Mouse (Mus musculus): ENCODE data around the gene Ppp2r5b. TPM values are rescaled to one million over a fixed set of nuclear protein-coding genes. Genes with fewer than 3 reads are reported as not detected.

Ppp2r5b gene
- polyA plus RNA-seq, 1 experiment from 2014 or later = 25.0 TPM

DNA sequence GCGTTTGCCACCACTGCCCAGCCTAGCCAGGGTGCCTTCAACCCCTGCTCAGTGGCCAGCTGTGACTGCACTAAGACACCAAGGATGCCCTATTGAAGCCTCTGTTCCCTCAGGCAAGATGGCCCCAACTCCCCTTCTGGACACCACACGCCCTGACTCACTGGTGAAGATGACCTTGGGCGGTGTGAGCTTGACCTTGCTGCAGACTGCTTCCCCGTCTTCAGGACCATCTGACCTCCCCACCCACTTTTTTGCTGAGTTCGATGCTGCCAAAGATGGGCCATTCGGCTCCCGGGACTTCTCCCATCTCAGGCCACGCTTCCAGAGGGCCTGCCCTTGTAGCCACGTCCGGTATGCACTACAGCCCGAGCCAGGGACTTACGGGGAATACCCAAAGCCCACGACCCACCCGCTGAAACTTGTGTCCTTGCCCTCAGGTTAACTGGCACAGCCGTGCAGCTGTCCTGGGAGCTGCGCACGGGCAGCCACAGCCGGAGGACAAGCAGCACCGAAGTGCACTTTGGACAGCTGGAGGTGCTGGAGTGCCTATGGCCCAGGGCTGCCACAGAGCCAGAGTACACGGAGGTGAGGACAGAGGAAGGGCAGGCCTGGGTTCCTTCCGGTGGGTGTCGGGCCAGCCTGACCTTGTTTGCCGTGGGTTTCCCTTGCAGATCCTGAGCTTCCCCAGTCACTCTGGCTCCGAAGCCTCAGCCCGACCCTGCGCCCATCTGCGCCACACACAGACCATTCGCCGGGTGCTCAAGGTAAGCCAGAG, 12.0 kb upstream of the Ppp2r5b start:
- Histone ChIP-seq H3K4me2 (ENCODE audit: low read depth, low read length) (no peak overlapping the region), H3K4me3 (ENCODE audit: low read depth, low read length) (no peak overlapping the region), H3K9me3 (replicated peaks; ENCODE audit: control insufficient read depth, low read length) (no peaks in the 10 kb centered on the region), H3K27ac (replicated peaks; ENCODE audit: low read depth, low read length) (no peak overlapping the region), H3K36me3 (replicated peaks; ENCODE audit: control insufficient read depth, insufficient read depth, low read depth, low read length) (no peaks in the 10 kb centered on the region; the same call in 1 of the 2 replicates), H3K27me3 (ENCODE audit: control insufficient read depth, insufficient read depth, low read length) (no peaks in the 10 kb centered on the region), H3K4me1 (ENCODE audit: control insufficient read depth, insufficient read depth, low read length) (no peaks in the 10 kb centered on the region), H3K9ac (replicated peaks; ENCODE audit: low read length) (no peak overlapping the region)
- ATAC-seq (replicated peaks; ENCODE audit: insufficient number of reproducible peaks, low FRiP score, low TSS enrichment, low read depth) (no peak), DNase-seq (ENCODE audit: low spot score) (no peak)
- WGBS = 94% methylated on average over 29 of the region's 29 CpGs

DNA sequence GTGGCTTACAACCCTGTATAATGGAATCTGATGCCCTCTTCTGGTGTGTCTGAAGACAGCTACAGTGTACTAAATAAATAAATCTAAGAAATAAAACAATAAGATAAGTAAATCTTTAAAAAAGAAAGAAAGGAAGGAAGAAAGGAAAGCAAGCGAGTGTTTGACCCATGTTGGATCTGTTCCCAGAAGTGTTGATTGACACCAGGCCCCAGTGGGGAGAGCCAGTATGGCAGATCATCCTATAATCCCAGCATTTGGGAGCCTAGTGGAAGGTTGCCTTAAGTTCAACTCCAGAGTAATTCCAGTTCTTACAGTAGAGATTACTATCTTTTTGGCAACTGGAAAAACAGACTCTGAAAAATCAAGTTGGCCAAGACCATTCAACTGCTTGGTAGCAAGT, 10.1 kb upstream of the Ppp2r5b start:
- Histone ChIP-seq H3K9ac (replicated peaks; ENCODE audit: low read length) (no peak overlapping the region), H3K27ac (replicated peaks; ENCODE audit: low read depth, low read length) (no peak overlapping the region), H3K27me3 (ENCODE audit: control insufficient read depth, insufficient read depth, low read length) (no peaks in the 10 kb centered on the region), H3K4me3 (ENCODE audit: low read depth, low read length) (no peak overlapping the region), H3K4me2 (ENCODE audit: low read depth, low read length) (no peak overlapping the region), H3K4me1 (ENCODE audit: control insufficient read depth, insufficient read depth, low read length) (peaks cover 2% of the 10 kb centered on the region; the same call in 1 of the 2 replicates), H3K9me3 (replicated peaks; ENCODE audit: control insufficient read depth, low read length) (no peaks in the 10 kb centered on the region), H3K36me3 (replicated peaks; ENCODE audit: control insufficient read depth, insufficient read depth, low read depth, low read length) (no peaks in the 10 kb centered on the region; the same call in 1 of the 2 replicates)
- ATAC-seq (replicated peaks; ENCODE audit: insufficient number of reproducible peaks, low FRiP score, low TSS enrichment, low read depth) (no peak), DNase-seq (ENCODE audit: low spot score) (no peak)
- WGBS = 100% methylated on average over 1 of the region's 1 CpGs

DNA sequence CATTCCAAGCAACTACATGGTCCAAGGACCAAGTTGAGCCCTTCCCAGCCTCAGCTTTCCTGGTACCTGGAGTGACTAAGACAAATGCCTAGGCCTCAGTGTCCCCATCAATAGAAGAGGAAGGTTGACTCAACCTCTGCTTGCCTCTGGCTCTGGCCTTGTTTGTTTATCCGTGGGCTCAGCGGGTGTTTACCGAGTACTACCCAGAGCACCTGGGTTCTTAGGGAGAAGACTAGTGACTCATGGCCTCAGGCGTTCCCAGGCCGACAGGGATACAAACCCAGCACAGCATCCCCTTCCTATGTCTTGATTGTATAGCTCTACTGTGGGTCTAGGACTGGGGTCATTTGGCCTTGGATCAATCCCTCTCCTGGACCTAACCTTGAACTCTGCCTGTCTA, 7.6 kb upstream of the Ppp2r5b start:
- DNase-seq (ENCODE audit: low spot score) (no peak), ATAC-seq (replicated peaks; ENCODE audit: insufficient number of reproducible peaks, low FRiP score, low TSS enrichment, low read depth) (no peak)
- Histone ChIP-seq H3K9ac (replicated peaks; ENCODE audit: low read length) (no peak overlapping the region), H3K4me2 (ENCODE audit: low read depth, low read length) (no peak overlapping the region), H3K27me3 (ENCODE audit: control insufficient read depth, insufficient read depth, low read length) (no peaks in the 10 kb centered on the region), H3K9me3 (replicated peaks; ENCODE audit: control insufficient read depth, low read length) (no peaks in the 10 kb centered on the region), H3K4me3 (ENCODE audit: low read depth, low read length) (no peak overlapping the region), H3K36me3 (replicated peaks; ENCODE audit: control insufficient read depth, insufficient read depth, low read depth, low read length) (no peaks in the 10 kb centered on the region; the same call in 1 of the 2 replicates), H3K4me1 (ENCODE audit: control insufficient read depth, insufficient read depth, low read length) (peaks cover 2% of the 10 kb centered on the region; the same call in 1 of the 2 replicates), H3K27ac (replicated peaks; ENCODE audit: low read depth, low read length) (no peak overlapping the region)
- WGBS = 73% methylated on average over 5 of the region's 5 CpGs

DNA sequence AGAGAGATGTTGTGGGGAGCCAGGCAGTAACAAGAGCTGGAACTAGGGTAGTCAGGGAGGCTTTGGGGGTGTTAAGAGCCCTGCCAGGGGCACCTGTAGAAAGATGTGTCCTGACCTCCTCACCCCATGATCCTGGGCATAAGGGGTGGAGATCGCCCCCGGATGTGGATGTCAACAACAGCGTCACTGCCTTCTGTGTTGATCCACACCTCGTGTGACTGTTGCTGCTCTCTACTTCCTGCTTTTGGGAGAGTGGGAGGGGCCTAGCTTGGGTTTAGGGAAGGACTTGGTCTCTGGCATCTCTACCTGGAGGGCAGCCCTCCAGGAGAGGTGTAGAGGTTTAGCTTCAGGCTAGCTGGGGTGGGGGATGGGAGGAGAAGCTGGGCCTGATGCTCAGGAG, 6.6 kb upstream of the Ppp2r5b start:
- Histone ChIP-seq H3K36me3 (replicated peaks; ENCODE audit: control insufficient read depth, insufficient read depth, low read depth, low read length) (no peaks in the 10 kb centered on the region; the same call in 1 of the 2 replicates), H3K27me3 (ENCODE audit: control insufficient read depth, insufficient read depth, low read length) (no peaks in the 10 kb centered on the region), H3K4me2 (ENCODE audit: low read depth, low read length) (peak overlapping the region; percentile 83), H3K9me3 (replicated peaks; ENCODE audit: control insufficient read depth, low read length) (no peaks in the 10 kb centered on the region), H3K27ac (replicated peaks; ENCODE audit: low read depth, low read length) (no peak overlapping the region), H3K4me1 (ENCODE audit: control insufficient read depth, insufficient read depth, low read length) (peaks cover 2% of the 10 kb centered on the region; the same call in 1 of the 2 replicates), H3K9ac (replicated peaks; ENCODE audit: low read length) (peak overlapping the region; percentile 90), H3K4me3 (ENCODE audit: low read depth, low read length) (peak overlapping the region; percentile 84)
- peak; percentile 18 for DNase-seq (ENCODE audit: low spot score)
- ATAC-seq (replicated peaks; ENCODE audit: insufficient number of reproducible peaks, low FRiP score, low TSS enrichment, low read depth) = 0 out of 2 replicates have a peak, but pooled peaks have one; percentile 1
- WGBS = 0% methylated on average over 4 of the region's 4 CpGs

DNA sequence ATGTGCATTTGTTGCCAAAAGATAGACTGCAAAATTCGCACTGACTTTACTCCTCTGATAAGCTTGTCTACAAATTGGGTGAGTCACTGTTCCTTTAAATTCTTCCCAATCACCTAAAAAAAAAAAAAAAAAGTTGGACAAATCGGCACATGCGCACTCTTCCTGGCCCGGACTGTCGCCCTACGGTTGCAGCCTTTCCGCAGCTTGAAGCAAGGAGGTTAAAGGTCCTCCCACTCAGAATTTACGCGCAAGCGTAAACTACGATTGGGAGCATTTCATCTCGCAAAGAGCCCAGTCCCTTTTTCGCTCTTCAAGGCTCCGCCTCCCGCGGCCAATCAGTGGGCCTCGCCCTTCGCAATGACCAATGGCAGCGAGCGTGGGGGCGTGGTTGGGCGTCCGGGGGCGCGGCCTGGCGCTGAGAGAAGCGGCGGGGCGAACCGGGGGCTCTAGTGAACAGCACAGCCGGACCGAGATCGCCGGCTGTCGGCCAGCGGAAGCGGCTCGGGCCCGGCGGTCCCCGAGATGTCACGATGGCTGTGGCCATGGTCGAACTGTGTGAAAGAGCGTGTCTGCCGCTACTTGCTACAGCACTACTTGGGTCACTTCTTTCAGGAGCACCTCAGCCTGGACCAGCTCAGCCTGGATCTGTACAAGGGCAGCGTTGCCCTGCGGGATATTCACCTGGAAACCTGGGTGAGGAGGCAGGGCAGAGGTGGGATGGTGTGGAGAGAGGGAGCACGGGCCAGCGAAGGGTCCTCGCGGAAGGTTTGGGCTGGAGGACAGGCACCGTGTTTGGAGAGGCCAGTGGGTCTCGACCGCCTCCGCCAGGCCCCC, 5.8 kb upstream of the Ppp2r5b start, which contains the start of gene Atg2a:
Atg2a (plus strand) TSS at position 395 of the 834 bp plus-strand sequence.
- DNase-seq (ENCODE audit: low spot score) (peak; percentile 99), ATAC-seq (replicated peaks; ENCODE audit: insufficient number of reproducible peaks, low FRiP score, low TSS enrichment, low read depth) (peak; percentile 85)
- H3K36me3 ChIP-seq (replicated peaks; ENCODE audit: control insufficient read depth, insufficient read depth, low read depth, low read length) = no peaks in the 10 kb centered on the region; the same call in 1 of the 2 replicates
- peak within 1 kb of the TSS; percentile 90 for H3K9ac ChIP-seq (replicated peaks; ENCODE audit: low read length)
- under 1% methylated on average over 55 of the region's 55 CpGs for WGBS
- H3K4me1 ChIP-seq (ENCODE audit: control insufficient read depth, insufficient read depth, low read length) = peaks cover 2% of the 10 kb centered on the region; the same call in 1 of the 2 replicates
- H3K4me2 ChIP-seq (ENCODE audit: low read depth, low read length) = peak within 1 kb of the TSS; percentile 83
- no peak within 1 kb of the TSS for H3K27ac ChIP-seq (replicated peaks; ENCODE audit: low read depth, low read length)
- peak within 1 kb of the TSS; percentile 84 for H3K4me3 ChIP-seq (ENCODE audit: low read depth, low read length)
- no peaks in the 10 kb centered on the region for H3K9me3 ChIP-seq (replicated peaks; ENCODE audit: control insufficient read depth, low read length)
- H3K27me3 ChIP-seq (ENCODE audit: control insufficient read depth, insufficient read depth, low read length) = no peaks in the 10 kb centered on the region

DNA sequence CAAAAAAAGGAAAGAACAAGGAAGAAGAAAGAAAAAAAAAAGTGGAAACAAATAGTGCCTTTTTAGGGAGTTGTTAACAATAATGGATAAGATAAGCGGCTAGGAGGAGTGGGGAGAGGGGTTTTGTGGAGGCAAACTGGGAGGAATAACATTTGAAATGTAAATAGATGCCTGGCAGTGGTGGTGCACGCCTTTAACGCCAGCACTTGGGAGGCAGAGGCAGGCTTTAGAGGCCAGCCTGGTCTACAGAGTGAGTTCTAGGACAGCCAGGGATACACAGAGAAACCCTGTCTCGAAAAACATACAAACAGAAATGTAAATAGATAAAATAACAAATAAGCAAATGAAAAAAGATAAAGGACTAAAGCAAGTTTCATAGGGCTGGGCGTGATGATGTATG, 5.1 kb upstream of the Ppp2r5b start:
- ATAC-seq (replicated peaks; ENCODE audit: insufficient number of reproducible peaks, low FRiP score, low TSS enrichment, low read depth) (no peak), DNase-seq (ENCODE audit: low spot score) (no peak)
- Histone ChIP-seq H3K4me1 (ENCODE audit: control insufficient read depth, insufficient read depth, low read length) (peaks cover 2% of the 10 kb centered on the region; the same call in 1 of the 2 replicates), H3K4me2 (ENCODE audit: low read depth, low read length) (no peak overlapping the region), H3K27ac (replicated peaks; ENCODE audit: low read depth, low read length) (no peak overlapping the region), H3K9ac (replicated peaks; ENCODE audit: low read length) (no peak overlapping the region), H3K36me3 (replicated peaks; ENCODE audit: control insufficient read depth, insufficient read depth, low read depth, low read length) (no peaks in the 10 kb centered on the region; the same call in 1 of the 2 replicates), H3K9me3 (replicated peaks; ENCODE audit: control insufficient read depth, low read length) (no peaks in the 10 kb centered on the region), H3K27me3 (ENCODE audit: control insufficient read depth, insufficient read depth, low read length) (no peaks in the 10 kb centered on the region), H3K4me3 (ENCODE audit: low read depth, low read length) (no peak overlapping the region)
- WGBS = 37% methylated on average over 5 of the region's 5 CpGs

DNA sequence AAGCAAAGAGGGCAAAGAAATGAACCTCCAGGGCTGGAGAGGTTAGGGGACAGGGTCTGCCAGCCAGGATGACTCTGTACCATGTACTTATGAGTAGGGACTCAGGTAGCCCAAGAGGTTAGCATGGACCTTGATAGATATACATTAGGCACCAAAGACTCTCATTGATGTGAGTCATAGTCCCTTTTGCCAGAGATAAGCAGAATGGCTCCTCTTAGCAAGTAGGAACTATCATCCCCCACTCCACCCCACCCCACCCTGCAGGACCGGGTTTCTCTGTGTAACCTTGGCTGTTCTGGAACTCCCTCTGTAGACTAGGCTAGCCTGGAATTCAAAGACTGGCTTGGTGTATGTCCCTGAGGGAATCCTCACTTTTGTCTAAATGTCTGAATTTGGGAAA, 4.5 kb upstream of the Ppp2r5b start:
- no peaks in the 10 kb centered on the region for H3K27me3 ChIP-seq (ENCODE audit: control insufficient read depth, insufficient read depth, low read length)
- H3K36me3 ChIP-seq (replicated peaks; ENCODE audit: control insufficient read depth, insufficient read depth, low read depth, low read length) = no peaks in the 10 kb centered on the region
- ATAC-seq (replicated peaks; ENCODE audit: insufficient number of reproducible peaks, low FRiP score, low TSS enrichment, low read depth) (no peak), DNase-seq (ENCODE audit: low spot score) (no peak)
- no peak overlapping the region for H3K4me2 ChIP-seq (ENCODE audit: low read depth, low read length)
- H3K4me3 ChIP-seq (ENCODE audit: low read depth, low read length) = no peak overlapping the region
- no peak overlapping the region for H3K27ac ChIP-seq (replicated peaks; ENCODE audit: low read depth, low read length)
- 77% methylated on average over 1 of the region's 1 CpGs for WGBS
- H3K9ac ChIP-seq (replicated peaks; ENCODE audit: low read length) = no peak overlapping the region
- H3K4me1 ChIP-seq (ENCODE audit: control insufficient read depth, insufficient read depth, low read length) = peaks cover 2% of the 10 kb centered on the region; the same call in 1 of the 2 replicates
- no peaks in the 10 kb centered on the region for H3K9me3 ChIP-seq (replicated peaks; ENCODE audit: control insufficient read depth, low read length)
